Mouse (Mus musculus) CH12.LX (cell line): Measurements from ENCODE around the gene Fam229a.

Experiments used
- CTCF ChIP-seq, 2 experiments: IDR thresholded peaks in 1 of 2; conservative IDR thresholded peaks in 1 of 2; 2 replicates each; pipeline ENCODE4 v1.5.1; 2011 to 2012; ENCODE audit warnings: low read depth in 2 of 2, low read length in 2 of 2, improper control_type of control experiment in 1 of 2, inconsistent platforms in 1 of 2, mild to moderate bottlenecking in 1 of 2, moderate library complexity in 1 of 2
- E2F4 ChIP-seq: IDR thresholded peaks from 2 replicates; pipeline ENCODE4 v1.6.1; 2011; ENCODE audit warnings: low read depth, low read length, improper control_type of control experiment; ENCODE audit not compliant: insufficient replicate concordance
- GABPA ChIP-seq: IDR thresholded peaks from 2 replicates; pipeline ENCODE4 v1.6.1; 2012; ENCODE audit warnings: low read depth, low read length, improper control_type of control experiment, inconsistent platforms; ENCODE audit not compliant: insufficient replicate concordance
- HCFC1 ChIP-seq: IDR thresholded peaks from 2 replicates; pipeline ENCODE4 v1.6.1; 2012; ENCODE audit warnings: low read depth, mild to moderate bottlenecking, inconsistent platforms, low read length, improper control_type of control experiment
- NELFE ChIP-seq: IDR thresholded peaks from 2 replicates; pipeline ENCODE4 v1.6.1; 2011; ENCODE audit warnings: low read depth, low read length, improper control_type of control experiment
- POLR2A ChIP-seq: IDR thresholded peaks from 2 replicates; pipeline ENCODE4 v1.6.1; 2011; ENCODE audit warnings: low read depth, mild to moderate bottlenecking, improper control_type of control experiment, low read length
- POLR2AphosphoS2 ChIP-seq: IDR thresholded peaks from 2 replicates; pipeline ENCODE4 v1.6.1; 2011; ENCODE audit warnings: low read depth, low read length, improper control_type of control experiment
- SIN3A ChIP-seq: IDR thresholded peaks from 2 replicates; pipeline ENCODE4 v1.6.1; 2012; ENCODE audit warnings: low read length, improper control_type of control experiment, inconsistent platforms
- TBP ChIP-seq: conservative IDR thresholded peaks from 2 replicates; pipeline ENCODE4 v1.6.1; 2011; ENCODE audit warnings: low read depth, low read length, improper control_type of control experiment
- ZC3H11A ChIP-seq: IDR thresholded peaks from 2 replicates; pipeline ENCODE4 v1.6.1; 2012; ENCODE audit warnings: low read depth, mild to moderate bottlenecking, inconsistent platforms, low read length, improper control_type of control experiment
- ZKSCAN1 ChIP-seq: IDR thresholded peaks from 2 replicates; pipeline ENCODE4 v1.6.1; 2012; ENCODE audit warnings: low read depth, inconsistent platforms, low read length, improper control_type of control experiment, borderline replicate concordance
- ZNF384 ChIP-seq: IDR thresholded peaks from 2 replicates; pipeline ENCODE4 v1.6.1; 2012; ENCODE audit warnings: low read depth, low read length, improper control_type of control experiment, inconsistent platforms

DNA sequence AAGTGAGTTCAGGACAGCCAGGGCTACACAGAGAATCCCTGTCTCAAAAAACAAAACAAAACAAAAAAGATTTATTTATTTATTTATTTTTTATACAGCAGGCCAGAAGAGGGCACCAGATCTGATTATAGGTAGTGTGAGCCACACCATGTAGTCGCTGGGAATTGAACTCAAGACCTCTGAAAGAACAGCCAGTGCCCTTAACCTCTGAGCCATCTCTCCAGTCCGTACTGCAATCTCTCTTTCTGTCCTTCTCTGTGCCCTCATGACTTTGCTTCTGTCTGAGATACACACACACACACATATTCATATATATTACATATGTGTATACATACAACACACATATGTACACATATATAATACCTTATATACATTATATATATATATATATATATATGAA, 40.1 kb upstream of the Fam229a start:
- no peak for TF ChIP-seq HCFC1
- TF ChIP-seq E2F4, result no peak
- TF ChIP-seq CTCF (conservative IDR thresholded peaks at IDR 0.05 in 1 of 2, IDR thresholded peaks at IDR 0.05 in 1 of 2; ENCODE audit: low read depth in 2 of 2, low read length in 2 of 2), result no peak
- no peak for TF ChIP-seq ZC3H11A
- TF ChIP-seq POLR2A, result no peak
- TF ChIP-seq GABPA, result no peak
- TF ChIP-seq SIN3A, result no peak
- no peak for TF ChIP-seq POLR2AphosphoS2
- no peak for TF ChIP-seq TBP
- no peak for TF ChIP-seq ZKSCAN1
- no peak for TF ChIP-seq NELFE
- no peak for TF ChIP-seq ZNF384
